Mouse (Mus musculus): ENCODE results near the gene Atp6v0d1. TPM values are rescaled to one million over a fixed set of nuclear protein-coding genes. Genes with fewer than 3 reads are reported as not detected.

Atp6v0d1 gene
- polyA plus RNA-seq, 1 experiment from 2014 or later = 52.7 TPM

- H3K4me3 ChIP-seq (replicated peaks) = no peak overlapping the region
- peaks cover 12% of the 10 kb centered on the region for H3K27me3 ChIP-seq
- DNase-seq (no peak), ATAC-seq (ENCODE audit: low read depth) (no peak)
- WGBS (ENCODE audit: insufficient replicate concordance) = 19% methylated on average over 2 of the region's 2 CpGs
- H3K4me1 ChIP-seq (replicated peaks) = 0 out of 2 replicates have a peak, but pooled peaks cover 5% of the 10 kb centered on the region
- H3K9ac ChIP-seq = no peak overlapping the region
- no peak overlapping the region for H3K4me2 ChIP-seq
- no peak overlapping the region for H3K27ac ChIP-seq
- H3K36me3 ChIP-seq = no peaks in the 10 kb centered on the region
- H3K9me3 ChIP-seq (replicated peaks) = no peaks in the 10 kb centered on the region
These were observed 84.8 kb downstream of the Atp6v0d1 start for GRCm38 (mm10) chr8:105481013-105481412.

GRCm38 (mm10) chr8:105477792-105478191 is 88.1 kb downstream of the Atp6v0d1 start:
- DNase-seq (no peak), ATAC-seq (ENCODE audit: low read depth) (no peak)
- H3K4me1 ChIP-seq (replicated peaks) = peaks cover 20% of the 10 kb centered on the region
- H3K27ac ChIP-seq = no peak overlapping the region
- no peaks in the 10 kb centered on the region for H3K36me3 ChIP-seq
- H3K9ac ChIP-seq = no peak overlapping the region
- no peaks in the 10 kb centered on the region for H3K9me3 ChIP-seq (replicated peaks)
- H3K4me2 ChIP-seq = no peak overlapping the region
- H3K27me3 ChIP-seq = peaks cover 44% of the 10 kb centered on the region
- H3K4me3 ChIP-seq (replicated peaks) = no peak overlapping the region
- WGBS (ENCODE audit: insufficient replicate concordance) = 70% methylated on average over 3 of the region's 3 CpGs

GRCm38 (mm10) chr8:105476628-105477413 is 89.0 kb downstream of the Atp6v0d1 start:
- no peaks in the 10 kb centered on the region for H3K36me3 ChIP-seq
- H3K4me1 ChIP-seq (replicated peaks) = peaks cover 29% of the 10 kb centered on the region
- H3K4me2 ChIP-seq = no peak overlapping the region
- peak; percentile 49 for DNase-seq
- no peak overlapping the region for H3K27ac ChIP-seq
- no peak overlapping the region for H3K9ac ChIP-seq
- no peak; the same call in 1 of the 2 replicates for ATAC-seq (ENCODE audit: low read depth)
- no peaks in the 10 kb centered on the region for H3K9me3 ChIP-seq (replicated peaks)
- H3K27me3 ChIP-seq = peaks cover 49% of the 10 kb centered on the region
- 40% methylated on average over 25 of the region's 25 CpGs for WGBS (ENCODE audit: insufficient replicate concordance)
- H3K4me3 ChIP-seq (replicated peaks) = no peak overlapping the region

- H3K9me3 ChIP-seq (replicated peaks) = no peaks in the 10 kb centered on the region
- ATAC-seq (ENCODE audit: low read depth) (no peak), DNase-seq (no peak)
- H3K4me1 ChIP-seq (replicated peaks) = peaks cover 36% of the 10 kb centered on the region
- WGBS (ENCODE audit: insufficient replicate concordance) = 74% methylated on average over 7 of the region's 7 CpGs
- H3K27me3 ChIP-seq = peaks cover 55% of the 10 kb centered on the region
- H3K4me3 ChIP-seq (replicated peaks) = no peak overlapping the region
- H3K36me3 ChIP-seq = no peaks in the 10 kb centered on the region
- H3K27ac ChIP-seq = no peak overlapping the region
- H3K4me2 ChIP-seq = no peak overlapping the region
- no peak overlapping the region for H3K9ac ChIP-seq
These were observed 89.7 kb downstream of the Atp6v0d1 start for GRCm38 (mm10) chr8:105476161-105476560.

- Histone ChIP-seq H3K9ac (no peak overlapping the region), H3K4me2 (no peak overlapping the region), H3K27me3 (peaks cover 59% of the 10 kb centered on the region), H3K4me1 (replicated peaks) (peaks cover 40% of the 10 kb centered on the region), H3K9me3 (replicated peaks) (no peaks in the 10 kb centered on the region), H3K36me3 (no peaks in the 10 kb centered on the region), H3K27ac (no peak overlapping the region), H3K4me3 (replicated peaks) (no peak overlapping the region)
- DNase-seq (no peak), ATAC-seq (ENCODE audit: low read depth) (no peak)
- 87% methylated on average over 8 of the region's 8 CpGs for WGBS (ENCODE audit: insufficient replicate concordance)
These were observed 90.1 kb downstream of the Atp6v0d1 start for GRCm38 (mm10) chr8:105475742-105476141.

DNA sequence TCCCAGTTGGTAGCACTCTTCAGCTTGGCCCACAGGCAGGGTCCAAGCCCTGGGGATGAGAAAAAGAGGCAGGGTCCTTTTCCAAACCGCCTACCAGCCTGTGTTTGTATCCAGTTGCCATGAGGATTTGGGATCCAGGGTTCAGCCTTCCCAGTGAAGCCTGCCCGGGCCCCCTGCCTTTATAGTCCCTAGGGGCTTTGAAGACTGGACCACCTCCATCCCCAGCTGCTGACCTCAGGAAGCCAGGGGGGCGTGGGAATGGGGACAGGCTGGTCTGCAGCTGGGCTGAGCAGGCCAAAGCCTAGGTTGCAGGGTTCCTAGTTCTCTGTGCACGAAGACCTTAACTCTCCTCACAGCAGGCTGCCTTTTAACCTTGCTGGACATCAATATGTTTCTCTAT is 90.6 kb downstream of the Atp6v0d1 start:
- Histone ChIP-seq H3K4me2 (no peak overlapping the region), H3K9me3 (replicated peaks) (no peaks in the 10 kb centered on the region), H3K4me3 (replicated peaks) (no peak overlapping the region), H3K27ac (no peak overlapping the region), H3K27me3 (peaks cover 64% of the 10 kb centered on the region), H3K4me1 (replicated peaks) (peaks cover 45% of the 10 kb centered on the region), H3K36me3 (no peaks in the 10 kb centered on the region), H3K9ac (no peak overlapping the region)
- WGBS (ENCODE audit: insufficient replicate concordance) = 44% methylated on average over 4 of the region's 4 CpGs
- DNase-seq (no peak), ATAC-seq (ENCODE audit: low read depth) (no peak)

DNA sequence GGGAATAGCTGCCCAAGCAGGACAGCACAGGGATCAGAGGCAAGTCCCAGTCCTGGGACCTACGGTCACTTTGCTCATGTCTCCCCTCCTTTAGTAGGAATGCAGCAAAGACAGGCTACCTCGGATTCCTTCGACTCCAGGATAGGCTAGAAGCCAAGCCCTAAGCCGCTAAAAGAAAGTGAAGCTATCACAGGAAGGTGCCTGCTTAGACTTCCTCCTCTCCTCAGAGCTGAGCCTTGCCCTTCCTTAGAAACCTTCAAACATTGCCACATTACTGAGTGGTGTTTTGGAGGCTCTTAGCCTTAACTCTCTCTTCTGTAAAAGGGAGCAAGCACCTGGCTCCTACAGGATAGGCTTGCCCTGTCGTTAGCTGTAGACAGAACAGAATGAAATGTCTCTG is 91.2 kb downstream of the Atp6v0d1 start:
- Histone ChIP-seq H3K4me1 (replicated peaks) (peaks cover 50% of the 10 kb centered on the region), H3K4me2 (no peak overlapping the region), H3K9me3 (replicated peaks) (no peaks in the 10 kb centered on the region), H3K27ac (no peak overlapping the region), H3K9ac (no peak overlapping the region), H3K27me3 (peaks cover 70% of the 10 kb centered on the region), H3K4me3 (replicated peaks) (no peak overlapping the region), H3K36me3 (no peaks in the 10 kb centered on the region)
- no peak for DNase-seq
- 28% methylated on average over 5 of the region's 5 CpGs for WGBS (ENCODE audit: insufficient replicate concordance)
- ATAC-seq (ENCODE audit: low read depth) = no peak

MicroRNA genes within 50 kb of the gene (microRNA counts, 519-probe panel; counts per million panel counts)
- 3,645 counts per million, percentile 26 among the panel's probes with 10 or more counts for microRNA mmu-miR-1966

Small RNAs within 50 kb of the gene (microRNA-seq; reads per million reads assigned to microRNA genes)
- gene Mir1966 = not detected

Other genes with a start within 250 kb of the Atp6v0d1 start
- 9.4 and 9.5 TPM in 2 replicates for gene Lrrc29, start 239.8 kb downstream of the Atp6v0d1 start, polyA plus RNA-seq (2015; fragmentation: Nextera tagmentation; extraction: Ambion mirVana)
- gene Tmem208, start 239.7 kb downstream of the Atp6v0d1 start, polyA plus RNA-seq (2015; fragmentation: Nextera tagmentation; extraction: Ambion mirVana) = 103 and 108 TPM in 2 replicates
- 0.66 and 0.71 TPM in 2 replicates for gene Fhod1, start 218.1 kb downstream of the Atp6v0d1 start, polyA plus RNA-seq (2015; fragmentation: Nextera tagmentation; extraction: Ambion mirVana)
- gene Slc9a5, start 217.2 kb downstream of the Atp6v0d1 start, polyA plus RNA-seq (2015; fragmentation: Nextera tagmentation; extraction: Ambion mirVana) = 0.14 and 0.15 TPM in 2 replicates
- 0.05 and 0.09 TPM in 2 replicates for gene Plekhg4, start 192.8 kb downstream of the Atp6v0d1 start, polyA plus RNA-seq (2015; fragmentation: Nextera tagmentation; extraction: Ambion mirVana)
- gene Kctd19, start 152.5 kb downstream of the Atp6v0d1 start, polyA plus RNA-seq (2015; fragmentation: Nextera tagmentation; extraction: Ambion mirVana) = not detected in 2 replicates
- 0.15 and 0.16 TPM in 2 replicates for gene Lrrc36, start 152.5 kb downstream of the Atp6v0d1 start, polyA plus RNA-seq (2015; fragmentation: Nextera tagmentation; extraction: Ambion mirVana)
- gene Tppp3, start 94.5 kb downstream of the Atp6v0d1 start, polyA plus RNA-seq (2015; fragmentation: Nextera tagmentation; extraction: Ambion mirVana) = 1.6 and 1.8 TPM in 2 replicates
- gene Zdhhc1, start 69.1 kb downstream of the Atp6v0d1 start, polyA plus RNA-seq (2015; fragmentation: Nextera tagmentation; extraction: Ambion mirVana) = 2.1 TPM in 2 replicates
- gene Hsd11b2, start 47.3 kb downstream of the Atp6v0d1 start, polyA plus RNA-seq (2015; fragmentation: Nextera tagmentation; extraction: Ambion mirVana) = 1.5 and 2.2 TPM in 2 replicates
- gene Ripor1, start 39.2 kb upstream of the Atp6v0d1 start, polyA plus RNA-seq (2015; fragmentation: Nextera tagmentation; extraction: Ambion mirVana) = 7.2 and 9.0 TPM in 2 replicates
- 69.1 and 75.8 TPM in 2 replicates for gene Ctcf, start 70.5 kb upstream of the Atp6v0d1 start, polyA plus RNA-seq (2015; fragmentation: Nextera tagmentation; extraction: Ambion mirVana)
- 0.15 and 0.41 TPM in 2 replicates for gene Agrp, start 71.3 kb upstream of the Atp6v0d1 start, polyA plus RNA-seq (2015; fragmentation: Nextera tagmentation; extraction: Ambion mirVana)
- gene Carmil2, start 120.2 kb upstream of the Atp6v0d1 start, polyA plus RNA-seq (2015; fragmentation: Nextera tagmentation; extraction: Ambion mirVana) = 0.29 and 0.32 TPM in 2 replicates
- gene Acd, start 135.1 kb upstream of the Atp6v0d1 start, polyA plus RNA-seq (2015; fragmentation: Nextera tagmentation; extraction: Ambion mirVana) = 24.4 and 26.8 TPM in 2 replicates
- gene Pard6a, start 135.1 kb upstream of the Atp6v0d1 start, polyA plus RNA-seq (2015; fragmentation: Nextera tagmentation; extraction: Ambion mirVana) = 8.5 and 8.6 TPM in 2 replicates
- not detected in 2 replicates for gene 4933405L10Rik, start 141.6 kb upstream of the Atp6v0d1 start, polyA plus RNA-seq (2015; fragmentation: Nextera tagmentation; extraction: Ambion mirVana)
- gene Enkd1, start 142.2 kb upstream of the Atp6v0d1 start, polyA plus RNA-seq (2015; fragmentation: Nextera tagmentation; extraction: Ambion mirVana) = 8.6 and 8.8 TPM in 2 replicates
- gene Gfod2, start 192.6 kb upstream of the Atp6v0d1 start, polyA plus RNA-seq (2015; fragmentation: Nextera tagmentation; extraction: Ambion mirVana) = 2.6 and 3.1 TPM in 2 replicates

All from liver, embryonic 13.5 days (tissue).